Mouse (Mus musculus): ENCODE measurements around the gene Csl. TPM values are rescaled to one million over a fixed set of nuclear protein-coding genes. Genes with fewer than 3 reads are reported as not detected.
A peak's percentile ranks its signal among the peaks of the same experiment; 100 is the strongest.

The Csl gene
- 0.31 and 1.2 TPM in 2 replicates for polyA plus RNA-seq (2015; fragmentation: Nextera tagmentation; extraction: Ambion mirVana)

DNA sequence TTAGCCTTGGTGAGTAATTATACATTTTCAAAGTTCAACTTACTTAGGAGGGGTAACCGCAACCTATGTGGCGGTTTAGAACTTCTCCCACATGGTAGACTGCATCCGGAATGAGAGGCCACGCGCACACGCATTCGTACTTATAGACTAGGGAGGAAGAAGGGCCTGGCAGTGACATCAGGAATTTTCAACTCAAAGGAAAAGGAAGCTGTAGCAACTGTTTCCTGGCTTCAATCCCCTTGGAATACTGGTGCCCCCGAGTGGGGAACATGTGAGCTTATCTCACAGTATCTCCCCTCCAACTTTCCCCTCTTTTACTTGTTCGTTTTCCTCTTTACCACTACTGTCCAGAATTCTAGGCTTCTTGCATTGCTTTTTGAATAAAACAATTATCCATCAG lies at the start of gene Csl:
Csl (minus strand) TSS at position 101 of the 400 bp plus-strand sequence.
- 87% methylated on average over 9 of the region's 9 CpGs for WGBS
- H3K4me2 ChIP-seq (ENCODE audit: low read depth, low read length), result no peak within 1 kb of the TSS
- ATAC-seq (replicated peaks; ENCODE audit: extremely low read depth, insufficient read depth, low FRiP score), result no peak
- no peaks in the 10 kb centered on the region for H3K4me1 ChIP-seq (ENCODE audit: control insufficient read depth, insufficient read depth, low read length)
- no peak within 1 kb of the TSS for H3K27ac ChIP-seq (ENCODE audit: low read length)
- H3K27me3 ChIP-seq (ENCODE audit: control insufficient read depth, insufficient read depth, low read length), result no peaks in the 10 kb centered on the region
- no peaks in the 10 kb centered on the region for H3K36me3 ChIP-seq (ENCODE audit: control insufficient read depth, insufficient read depth)
- H3K9ac ChIP-seq (ENCODE audit: low read length), result no peak within 1 kb of the TSS
- H3K9me3 ChIP-seq (replicated peaks; ENCODE audit: control insufficient read depth, low read length), result no peaks in the 10 kb centered on the region
- no peak within 1 kb of the TSS for H3K4me3 ChIP-seq (ENCODE audit: low read length)

DNA sequence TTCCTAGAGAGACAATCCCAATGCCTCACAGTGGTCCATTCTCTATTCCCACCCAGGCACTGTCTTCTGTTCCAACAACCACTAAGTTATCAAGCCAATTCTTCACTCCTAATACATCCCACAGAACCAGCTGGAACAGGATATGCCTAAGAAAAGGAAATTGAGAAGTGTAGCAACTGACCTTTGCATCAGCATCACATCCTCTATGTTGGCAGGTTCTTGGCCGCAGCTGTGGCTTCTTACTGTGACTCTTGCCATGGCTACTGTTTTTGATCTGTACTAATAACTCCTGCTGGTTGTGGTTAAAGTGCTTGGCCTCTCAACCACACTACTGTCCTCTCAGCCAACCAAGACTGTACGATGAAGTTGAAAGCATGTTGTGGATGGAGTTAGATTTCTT lies 30.0 kb upstream of the Csl start:
- ATAC-seq (replicated peaks; ENCODE audit: extremely low read depth, insufficient read depth, low FRiP score), result no peak
- Histone ChIP-seq H3K4me1 (ENCODE audit: control insufficient read depth, insufficient read depth, low read length) (no peaks in the 10 kb centered on the region), H3K27ac (ENCODE audit: low read length) (no peak overlapping the region), H3K4me2 (ENCODE audit: low read depth, low read length) (no peak overlapping the region), H3K27me3 (ENCODE audit: control insufficient read depth, insufficient read depth, low read length) (no peaks in the 10 kb centered on the region), H3K4me3 (ENCODE audit: low read length) (no peak overlapping the region), H3K9me3 (replicated peaks; ENCODE audit: control insufficient read depth, low read length) (no peaks in the 10 kb centered on the region), H3K36me3 (ENCODE audit: control insufficient read depth, insufficient read depth) (no peaks in the 10 kb centered on the region), H3K9ac (ENCODE audit: low read length) (no peak overlapping the region)
- WGBS, result 80% methylated on average over 2 of the region's 2 CpGs

DNA sequence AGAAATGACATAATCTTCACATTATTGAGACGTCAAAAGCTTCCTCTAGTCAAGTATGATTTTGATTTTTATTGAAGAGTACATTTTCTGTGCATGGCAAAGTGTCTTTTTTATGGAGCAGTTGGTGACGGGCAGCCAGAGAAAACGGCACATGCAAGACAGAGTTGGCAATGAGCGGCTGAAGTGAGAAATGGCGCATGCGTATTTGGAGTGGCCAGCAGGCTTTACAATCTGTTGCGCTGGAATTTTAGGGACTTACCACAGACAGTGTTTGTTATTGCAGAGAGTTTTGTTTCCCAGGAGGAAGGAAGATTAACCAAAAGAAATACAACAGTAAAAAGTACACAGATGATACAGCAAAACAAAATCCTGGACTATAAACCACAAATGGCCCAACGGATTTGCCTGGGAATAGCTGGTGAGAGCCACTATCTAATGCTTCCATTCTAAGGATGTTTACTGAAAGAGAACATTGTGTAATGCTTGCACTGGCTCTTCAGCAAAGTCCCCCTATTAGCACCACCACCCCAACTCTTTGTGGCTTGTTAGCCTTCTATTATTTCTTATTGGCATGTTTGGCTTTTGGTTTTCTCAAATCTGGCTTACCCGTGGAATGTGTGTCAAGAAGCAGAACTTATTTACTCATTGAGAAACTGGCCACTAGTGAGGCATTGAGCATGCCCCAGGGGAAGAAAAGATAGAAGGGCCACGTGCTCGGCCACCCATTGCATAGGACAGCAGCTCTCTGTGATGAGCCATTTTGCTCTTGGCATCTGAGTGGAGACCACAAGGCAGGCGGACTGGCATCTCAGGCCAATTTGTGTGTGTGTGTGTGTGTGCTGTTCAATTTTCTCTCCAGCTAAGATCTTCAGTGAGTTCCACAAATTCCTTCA lies 15.0 kb upstream of the Csl start:
- H3K4me2 ChIP-seq (ENCODE audit: low read depth, low read length), result no peak overlapping the region
- H3K4me1 ChIP-seq (ENCODE audit: control insufficient read depth, insufficient read depth, low read length), result no peaks in the 10 kb centered on the region
- H3K27me3 ChIP-seq (ENCODE audit: control insufficient read depth, insufficient read depth, low read length), result no peaks in the 10 kb centered on the region
- no peak overlapping the region for H3K27ac ChIP-seq (ENCODE audit: low read length)
- no peaks in the 10 kb centered on the region for H3K9me3 ChIP-seq (replicated peaks; ENCODE audit: control insufficient read depth, low read length)
- 82% methylated on average over 12 of the region's 12 CpGs for WGBS
- H3K9ac ChIP-seq (ENCODE audit: low read length), result no peak overlapping the region
- no peak overlapping the region for H3K4me3 ChIP-seq (ENCODE audit: low read length)
- no peak for ATAC-seq (replicated peaks; ENCODE audit: extremely low read depth, insufficient read depth, low FRiP score)
- no peaks in the 10 kb centered on the region for H3K36me3 ChIP-seq (ENCODE audit: control insufficient read depth, insufficient read depth)

DNA sequence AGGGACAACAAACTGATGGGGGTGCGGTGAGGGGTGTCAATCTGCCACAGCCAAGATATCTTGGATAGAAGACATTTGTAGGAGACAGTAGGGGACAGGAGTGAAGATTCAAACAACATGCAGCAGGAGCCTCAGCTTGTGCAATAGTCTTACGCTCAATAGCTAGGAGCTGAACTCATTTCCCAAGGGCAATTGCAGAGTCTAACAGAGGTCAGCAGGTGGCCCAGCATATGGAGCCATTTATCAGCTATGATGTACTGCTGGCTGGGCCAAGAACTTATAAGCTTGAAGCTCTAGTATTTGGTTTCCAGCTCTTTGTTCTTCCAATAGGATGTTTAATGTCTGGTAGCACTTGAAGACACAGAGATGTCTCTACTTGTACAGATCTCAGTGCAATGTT lies 9.3 kb downstream of the Csl start:
- H3K9ac ChIP-seq (ENCODE audit: low read length), result no peak overlapping the region
- 85% methylated on average over 2 of the region's 2 CpGs for WGBS
- no peaks in the 10 kb centered on the region for H3K27me3 ChIP-seq (ENCODE audit: control insufficient read depth, insufficient read depth, low read length)
- H3K4me3 ChIP-seq (ENCODE audit: low read length), result no peak overlapping the region
- no peak overlapping the region for H3K4me2 ChIP-seq (ENCODE audit: low read depth, low read length)
- H3K36me3 ChIP-seq (ENCODE audit: control insufficient read depth, insufficient read depth), result no peaks in the 10 kb centered on the region
- no peak overlapping the region for H3K27ac ChIP-seq (ENCODE audit: low read length)
- ATAC-seq (replicated peaks; ENCODE audit: extremely low read depth, insufficient read depth, low FRiP score), result no peak
- no peaks in the 10 kb centered on the region for H3K9me3 ChIP-seq (replicated peaks; ENCODE audit: control insufficient read depth, low read length)
- no peaks in the 10 kb centered on the region for H3K4me1 ChIP-seq (ENCODE audit: control insufficient read depth, insufficient read depth, low read length)

DNA sequence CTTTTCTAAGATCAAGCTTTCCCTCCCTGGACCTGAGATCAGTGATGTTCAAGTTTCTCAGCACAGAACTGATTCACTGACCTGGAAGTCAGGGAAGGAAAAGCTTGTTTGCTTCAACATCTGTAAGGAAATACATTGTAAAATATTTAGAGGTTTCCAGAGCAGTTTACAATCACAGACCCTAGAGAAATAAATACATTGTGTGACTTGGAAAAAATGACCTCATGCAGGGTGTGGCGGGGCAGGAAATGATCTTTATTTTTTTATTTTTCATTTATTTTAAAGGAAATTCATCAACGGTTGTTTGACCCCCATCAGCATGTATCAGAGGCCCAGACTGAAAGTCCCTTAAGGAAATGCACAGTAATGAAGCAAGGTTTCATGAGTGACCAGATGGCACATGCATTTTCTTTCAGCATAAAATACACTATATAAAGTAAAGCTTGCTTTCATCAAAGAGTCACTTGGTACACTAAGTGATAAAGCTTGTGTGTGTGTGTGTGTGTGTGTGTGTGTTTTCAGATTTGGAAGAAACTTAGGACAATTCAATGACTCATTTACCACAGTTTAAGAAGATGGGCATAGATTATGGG lies 10.7 kb downstream of the Csl start:
- Histone ChIP-seq H3K4me1 (ENCODE audit: control insufficient read depth, insufficient read depth, low read length) (no peaks in the 10 kb centered on the region), H3K36me3 (ENCODE audit: control insufficient read depth, insufficient read depth) (no peaks in the 10 kb centered on the region), H3K27ac (ENCODE audit: low read length) (peak overlapping the region; percentile 62), H3K9ac (ENCODE audit: low read length) (no peak overlapping the region), H3K4me3 (ENCODE audit: low read length) (no peak overlapping the region), H3K4me2 (ENCODE audit: low read depth, low read length) (no peak overlapping the region), H3K9me3 (replicated peaks; ENCODE audit: control insufficient read depth, low read length) (no peaks in the 10 kb centered on the region), H3K27me3 (ENCODE audit: control insufficient read depth, insufficient read depth, low read length) (no peaks in the 10 kb centered on the region)
- no peak for ATAC-seq (replicated peaks; ENCODE audit: extremely low read depth, insufficient read depth, low FRiP score)
- 70% methylated on average over 2 of the region's 2 CpGs for WGBS

DNA sequence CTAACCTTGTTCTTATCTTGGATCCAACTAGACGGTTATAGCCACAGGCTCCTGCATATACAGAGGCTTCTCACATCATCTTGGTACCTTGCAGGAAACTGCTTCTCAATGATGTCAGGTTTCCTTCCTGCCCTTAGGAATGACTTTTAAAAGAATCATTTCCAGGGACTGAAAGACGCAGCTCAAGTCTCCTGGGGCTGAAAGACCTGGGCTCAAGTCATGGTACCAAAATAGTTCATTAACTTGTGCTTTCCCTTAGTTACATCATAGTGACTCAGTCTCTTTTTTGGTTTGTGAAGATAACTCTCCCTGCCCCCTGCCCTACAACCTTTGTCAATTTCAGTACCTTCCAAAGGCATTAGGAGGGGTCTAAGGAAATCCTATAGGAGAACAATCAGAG lies 11.4 kb downstream of the Csl start:
- no peaks in the 10 kb centered on the region for H3K9me3 ChIP-seq (replicated peaks; ENCODE audit: control insufficient read depth, low read length)
- ATAC-seq (replicated peaks; ENCODE audit: extremely low read depth, insufficient read depth, low FRiP score), result peak; percentile 67
- no peaks in the 10 kb centered on the region for H3K4me1 ChIP-seq (ENCODE audit: control insufficient read depth, insufficient read depth, low read length)
- H3K4me3 ChIP-seq (ENCODE audit: low read length), result no peak overlapping the region
- H3K9ac ChIP-seq (ENCODE audit: low read length), result no peak overlapping the region
- H3K36me3 ChIP-seq (ENCODE audit: control insufficient read depth, insufficient read depth), result no peaks in the 10 kb centered on the region
- WGBS, result 39% methylated on average over 2 of the region's 2 CpGs
- no peak overlapping the region for H3K4me2 ChIP-seq (ENCODE audit: low read depth, low read length)
- no peaks in the 10 kb centered on the region for H3K27me3 ChIP-seq (ENCODE audit: control insufficient read depth, insufficient read depth, low read length)
- H3K27ac ChIP-seq (ENCODE audit: low read length), result peak overlapping the region; percentile 51

DNA sequence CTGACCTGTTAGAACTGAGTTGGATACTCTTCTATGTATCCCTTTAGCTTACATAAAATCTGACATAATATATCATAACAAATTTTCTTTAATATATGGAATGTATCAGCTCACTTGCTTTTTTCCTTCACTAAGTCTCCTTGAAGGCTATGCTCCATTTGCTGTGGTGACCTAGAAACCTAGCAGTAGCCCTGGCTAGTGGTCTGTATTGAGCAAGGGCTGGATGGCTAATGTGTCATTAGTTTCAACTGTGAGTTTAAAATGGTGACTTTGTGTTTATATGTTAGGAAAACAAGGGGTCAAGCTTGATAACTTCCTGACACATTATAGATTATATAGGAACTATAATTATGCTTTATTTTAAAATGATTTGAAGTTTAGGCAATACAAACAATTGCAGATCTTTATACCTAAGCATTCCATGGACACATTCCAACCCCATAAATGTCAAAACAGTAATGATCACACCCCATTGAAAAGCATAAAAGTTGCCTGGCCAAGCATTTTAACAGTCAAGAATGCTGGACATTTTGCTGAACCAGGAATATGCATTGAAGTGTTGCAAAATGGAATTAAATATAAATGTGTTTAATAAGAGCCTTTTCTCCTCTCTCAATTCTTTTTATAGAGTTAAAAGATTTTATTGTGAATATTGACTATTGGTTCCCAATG lies 17.7 kb downstream of the Csl start:
- Histone ChIP-seq H3K4me3 (ENCODE audit: low read length) (no peak overlapping the region), H3K4me1 (ENCODE audit: control insufficient read depth, insufficient read depth, low read length) (no peaks in the 10 kb centered on the region), H3K4me2 (ENCODE audit: low read depth, low read length) (no peak overlapping the region), H3K9me3 (replicated peaks; ENCODE audit: control insufficient read depth, low read length) (no peaks in the 10 kb centered on the region), H3K27me3 (ENCODE audit: control insufficient read depth, insufficient read depth, low read length) (no peaks in the 10 kb centered on the region), H3K9ac (ENCODE audit: low read length) (no peak overlapping the region), H3K27ac (ENCODE audit: low read length) (no peak overlapping the region), H3K36me3 (ENCODE audit: control insufficient read depth, insufficient read depth) (no peaks in the 10 kb centered on the region)
- ATAC-seq (replicated peaks; ENCODE audit: extremely low read depth, insufficient read depth, low FRiP score), result no peak

DNA sequence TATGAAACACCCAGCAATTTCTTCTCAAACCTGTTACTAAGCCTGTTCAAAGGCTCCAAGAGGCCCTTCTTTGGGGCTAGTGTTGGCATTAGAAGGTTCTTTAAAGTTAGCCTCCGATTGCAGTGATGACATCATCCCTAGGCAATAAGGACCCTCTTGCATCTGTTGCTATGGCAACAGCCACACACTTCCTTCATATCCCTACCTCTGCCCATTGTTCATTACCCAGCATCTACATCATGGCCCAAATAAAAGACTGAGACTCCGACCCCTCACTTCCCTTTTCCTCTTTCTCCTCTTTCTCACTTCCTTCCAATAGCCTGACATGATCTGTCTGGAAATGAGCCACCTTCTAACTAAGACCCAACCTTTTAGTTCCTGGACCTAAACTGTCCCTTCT lies 46.3 kb downstream of the Csl start:
- no peak for ATAC-seq (replicated peaks; ENCODE audit: extremely low read depth, insufficient read depth, low FRiP score)
- Histone ChIP-seq H3K4me3 (ENCODE audit: low read length) (no peak overlapping the region), H3K36me3 (ENCODE audit: control insufficient read depth, insufficient read depth) (no peaks in the 10 kb centered on the region), H3K4me1 (ENCODE audit: control insufficient read depth, insufficient read depth, low read length) (no peaks in the 10 kb centered on the region), H3K9me3 (replicated peaks; ENCODE audit: control insufficient read depth, low read length) (no peaks in the 10 kb centered on the region), H3K4me2 (ENCODE audit: low read depth, low read length) (no peak overlapping the region), H3K9ac (ENCODE audit: low read length) (no peak overlapping the region), H3K27ac (ENCODE audit: low read length) (no peak overlapping the region), H3K27me3 (ENCODE audit: control insufficient read depth, insufficient read depth, low read length) (no peaks in the 10 kb centered on the region)
- WGBS, result 49% methylated on average over 2 of the region's 2 CpGs

DNA sequence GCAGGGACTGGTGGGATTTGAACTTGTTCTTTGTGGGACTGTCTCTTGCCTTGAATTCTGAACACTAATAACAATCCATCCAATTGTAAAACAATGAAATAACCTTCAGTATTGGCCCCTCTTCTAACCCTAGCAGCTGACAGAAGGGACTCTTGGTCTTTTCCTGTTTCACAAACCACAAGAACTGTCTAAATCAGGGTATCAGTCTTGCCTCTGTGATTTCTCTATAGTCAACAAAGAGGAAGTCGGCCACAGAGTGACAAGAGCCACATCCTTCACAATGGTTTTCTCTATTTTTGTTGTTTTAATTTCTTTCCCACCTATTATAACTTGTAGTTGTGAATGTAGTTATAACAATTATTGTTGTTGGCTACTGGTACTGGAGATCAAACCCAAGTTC lies 47.9 kb downstream of the Csl start:
- Histone ChIP-seq H3K9ac (ENCODE audit: low read length) (no peak overlapping the region), H3K27me3 (ENCODE audit: control insufficient read depth, insufficient read depth, low read length) (no peaks in the 10 kb centered on the region), H3K27ac (ENCODE audit: low read length) (no peak overlapping the region), H3K4me1 (ENCODE audit: control insufficient read depth, insufficient read depth, low read length) (no peaks in the 10 kb centered on the region), H3K4me2 (ENCODE audit: low read depth, low read length) (no peak overlapping the region), H3K36me3 (ENCODE audit: control insufficient read depth, insufficient read depth) (no peaks in the 10 kb centered on the region), H3K9me3 (replicated peaks; ENCODE audit: control insufficient read depth, low read length) (no peaks in the 10 kb centered on the region), H3K4me3 (ENCODE audit: low read length) (no peak overlapping the region)
- 57% methylated on average over 1 of the region's 1 CpGs for WGBS
- ATAC-seq (replicated peaks; ENCODE audit: extremely low read depth, insufficient read depth, low FRiP score), result no peak
